ENCODE assay signal across 11 mouse cellular contexts in genomic region chr9:60674780-60675179, GRCm38 (mm10). TPM values are rescaled to one million over a fixed set of nuclear protein-coding genes. Genes with fewer than 3 reads are reported as not detected.
A peak's percentile ranks its signal among the peaks of the same experiment; 100 is the strongest.
DNase-seq lines count a peak whose midpoint lies in the region; ATAC-seq and TF ChIP-seq lines count a peak whose summit lies in the region.
"Had no signal": no experiment of that assay in that cellular context is flagged by ENCODE, and none has a peak within 500 bp of the region (broad histone marks: within the 10 kb centered on the region; RNA-seq: fewer than 3 reads in every experiment).

No protein-coding gene starts in this region.

- no peak overlapping the region for H3K4me3 ChIP-seq in kidney, adult 2 months (ENCODE audit: insufficient read depth, low read depth, low read length)
- H3K4me3 ChIP-seq in midbrain, embryonic 14.5 days (replicated peaks; ENCODE audit: low read depth, low read length) = no peak overlapping the region
- no peak overlapping the region for H3K4me3 ChIP-seq in midbrain, embryonic 13.5 days (replicated peaks)
- no peak overlapping the region for H3K4me3 ChIP-seq in bone marrow, adult 2 months (replicated peaks; ENCODE audit: control insufficient read depth, low read depth, low read length)
- H3K4me3 ChIP-seq: liver, embryonic 13.5 days; midbrain, embryonic 10.5 days had no signal

- H3K4me2 ChIP-seq in midbrain, embryonic 14.5 days (ENCODE audit: low read length) = no peak overlapping the region
- H3K4me2 ChIP-seq in midbrain, embryonic 13.5 days (replicated peaks) = no peak overlapping the region
- H3K4me2 ChIP-seq: liver, embryonic 13.5 days had no signal

- H3K27ac ChIP-seq in kidney, adult 2 months (ENCODE audit: insufficient read depth, low read depth, low read length) = no peak overlapping the region
- H3K27ac ChIP-seq in midbrain, embryonic 14.5 days (replicated peaks; ENCODE audit: low read depth, low read length) = no peak overlapping the region
- H3K27ac ChIP-seq in midbrain, embryonic 13.5 days = no peak overlapping the region
- no peak overlapping the region for H3K27ac ChIP-seq in bone marrow, adult 2 months (ENCODE audit: control insufficient read depth, insufficient read depth, low read depth, low read length, poor library complexity)
- H3K27ac ChIP-seq: liver, embryonic 13.5 days; midbrain, embryonic 10.5 days had no signal

- no peaks in the 10 kb centered on the region for H3K27me3 ChIP-seq in kidney, adult 2 months (replicated peaks; ENCODE audit: control insufficient read depth, insufficient read depth, low read length)
- H3K27me3 ChIP-seq in midbrain, embryonic 14.5 days (ENCODE audit: control insufficient read depth, insufficient read depth, low read length) = no peaks in the 10 kb centered on the region
- H3K27me3 ChIP-seq in midbrain, embryonic 13.5 days = no peaks in the 10 kb centered on the region
- H3K27me3 ChIP-seq: liver, embryonic 13.5 days had no signal

- no peaks in the 10 kb centered on the region for H3K4me1 ChIP-seq in kidney, adult 2 months (ENCODE audit: control insufficient read depth, insufficient read depth, low read length)
- no peaks in the 10 kb centered on the region for H3K4me1 ChIP-seq in midbrain, embryonic 14.5 days (ENCODE audit: control insufficient read depth, insufficient read depth, low read length)
- H3K4me1 ChIP-seq in midbrain, embryonic 13.5 days (replicated peaks) = no peaks in the 10 kb centered on the region
- no peaks in the 10 kb centered on the region for H3K4me1 ChIP-seq in bone marrow, adult 2 months (ENCODE audit: control insufficient read depth, insufficient read depth, low read length)
- H3K4me1 ChIP-seq: liver, embryonic 13.5 days; midbrain, embryonic 10.5 days had no signal

- no peaks in the 10 kb centered on the region for H3K9me3 ChIP-seq in midbrain, embryonic 14.5 days (ENCODE audit: control insufficient read depth, low read length)
- no peaks in the 10 kb centered on the region for H3K9me3 ChIP-seq in midbrain, embryonic 13.5 days
- H3K9me3 ChIP-seq: G1E; liver, embryonic 13.5 days; midbrain, embryonic 10.5 days had no signal

- TF ChIP-seq CTCF in kidney, adult 2 months (conservative IDR thresholded peaks at IDR 0.05; ENCODE audit: insufficient read depth, insufficient read length, low read depth, low read length) = peak; percentile 39
- 0 out of 2 replicates have a peak, but pooled peaks have one; percentile 17 for TF ChIP-seq CTCF in bone marrow, adult 2 months (IDR thresholded peaks at IDR 0.05; ENCODE audit: control insufficient read depth, insufficient read depth, low read length)

- no peak for TF ChIP-seq POLR2A in kidney, adult 2 months (IDR thresholded peaks at IDR 0.05; ENCODE audit: low read depth, low read length)
- no peak for TF ChIP-seq POLR2A in bone marrow, adult 2 months (IDR thresholded peaks at IDR 0.05; ENCODE audit: borderline replicate concordance, control insufficient read depth, low read depth, low read length)

- no peak overlapping the region for H3K9ac ChIP-seq in midbrain, embryonic 14.5 days (replicated peaks; ENCODE audit: low read length)
- no peak overlapping the region for H3K9ac ChIP-seq in midbrain, embryonic 13.5 days (replicated peaks)
- H3K9ac ChIP-seq: liver, embryonic 13.5 days had no signal

- no peak for ATAC-seq in midbrain, embryonic 14.5 days (ENCODE audit: low FRiP score, low TSS enrichment)
- ATAC-seq in midbrain, embryonic 13.5 days = no peak
- no peak for ATAC-seq in megakaryocyte-erythroid progenitor cell, adult 5-6 weeks (replicated peaks; ENCODE audit: low FRiP score, low TSS enrichment, poor library complexity, severe bottlenecking)

- H3K36me3 ChIP-seq in kidney, adult 2 months (ENCODE audit: control insufficient read depth, insufficient read depth, low read length) = no peaks in the 10 kb centered on the region
- peaks cover 78% of the 10 kb centered on the region for H3K36me3 ChIP-seq in midbrain, embryonic 14.5 days (ENCODE audit: control insufficient read depth, insufficient read depth, low read length)
- H3K36me3 ChIP-seq in midbrain, embryonic 13.5 days = peaks cover 96% of the 10 kb centered on the region
- H3K36me3 ChIP-seq: G1E; liver, embryonic 13.5 days had no signal

- no peak for DNase-seq in kidney, adult 2 months
- DNase-seq in kidney, adult 11 months = no peak
- peak; percentile 11 for DNase-seq in midbrain, embryonic 14.5 days
- no peak for DNase-seq in T-cell, adult 2 months (ENCODE audit: low spot score)
- DNase-seq: heart, postnatal 10 days; liver, embryonic 13.5 days had no signal

RNA-seq across cellular contexts. Expression of gene Lrrc49, which starts 13.2 kb away (rescaled TPM):
- polyA plus RNA-seq in kidney, adult 2 months (2012; rRNA removed) = 2.2 and 3.2 TPM in 2 replicates
- 74.3 and 90.8 TPM in 2 replicates for polyA plus RNA-seq in midbrain, embryonic 14.5 days (2014; fragmentation: Nextera tagmentation; extraction: Ambion mirVana)
- 79.2 and 83.6 TPM in 2 replicates for polyA plus RNA-seq in midbrain, embryonic 13.5 days (2015; fragmentation: Nextera tagmentation; extraction: Ambion mirVana)
- polyA plus RNA-seq in bone marrow, adult 2 months (2011; ENCODE audit: insufficient read depth, insufficient read length, low replicate concordance, missing spikeins) = 0.40 TPM in 1 of 2 replicates, not detected in the other
- 3.3 and 3.5 TPM in 2 replicates for total RNA-seq in megakaryocyte-erythroid progenitor cell, adult 5-6 weeks (2014; fragmentation: Nextera tagmentation)
- total RNA-seq in megakaryocyte-erythroid progenitor cell, adult 5-6 weeks (2017) = 3.0 and 3.1 TPM in 2 replicates

RNA-seq across cellular contexts. Expression of gene Larp6, which starts 38.0 kb away (rescaled TPM):
- 1.6 and 1.7 TPM in 2 replicates for polyA plus RNA-seq in kidney, adult 2 months (2012; rRNA removed)
- polyA plus RNA-seq in midbrain, embryonic 14.5 days (2014; fragmentation: Nextera tagmentation; extraction: Ambion mirVana) = 13.7 and 15.6 TPM in 2 replicates
- polyA plus RNA-seq in midbrain, embryonic 13.5 days (2015; fragmentation: Nextera tagmentation; extraction: Ambion mirVana) = 6.5 and 7.7 TPM in 2 replicates
- polyA plus RNA-seq in bone marrow, adult 2 months (2011; ENCODE audit: insufficient read depth, insufficient read length, low replicate concordance, missing spikeins) = not detected in 2 replicates
- total RNA-seq in megakaryocyte-erythroid progenitor cell, adult 5-6 weeks (2014; fragmentation: Nextera tagmentation) = not detected in 2 replicates
- total RNA-seq in megakaryocyte-erythroid progenitor cell, adult 5-6 weeks (2017) = not detected in 2 replicates
- total RNA-seq: G1E had no signal
- polyA plus RNA-seq: G1E had no signal

Comparison
In these comparisons a context has a peak if more than half of its experiments do, and no peak if none do; other contexts are left out.
1. RNA of gene Lrrc49, which starts 13.2 kb away (polyA plus RNA-seq): 74.3 to 90.8 TPM in midbrain, embryonic 14.5 days and 79.2 to 83.6 TPM in midbrain, embryonic 13.5 days; 2.2 to 3.2 TPM in kidney, adult 2 months and 0.40 TPM in bone marrow, adult 2 months; every median in the first group is over 10 times any median in the second.